Mouse (Mus musculus): ENCODE data around the gene Exog.

DNA sequence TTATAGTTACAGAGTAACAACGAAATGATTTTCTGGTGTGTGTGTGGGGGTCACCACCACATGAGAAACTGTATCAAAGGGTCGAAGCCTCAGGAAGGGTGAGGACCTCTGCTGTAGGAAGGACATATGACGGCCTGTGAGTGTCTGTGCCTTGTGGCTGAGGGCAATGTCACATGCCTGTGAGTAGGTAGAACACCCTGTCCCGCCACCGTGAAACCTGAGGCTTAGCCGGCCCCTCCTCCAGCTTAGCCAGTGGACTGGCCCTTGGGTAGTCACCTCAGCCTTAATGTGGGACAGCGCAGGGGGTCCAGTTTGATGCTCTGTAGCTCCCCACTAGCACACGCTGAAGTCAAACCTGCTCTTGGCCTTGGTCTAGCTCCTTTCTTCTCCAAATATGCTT, 69.1 kb downstream of the Exog start:
- TF ChIP-seq GATA1 (IDR thresholded peaks at IDR 0.05; ENCODE audit: borderline replicate concordance, low read length) = no peak
- TF ChIP-seq FLI1 (IDR thresholded peaks at IDR 0.05; ENCODE audit: low read length) = no peak
